Mouse (Mus musculus) liver, embryonic 15.5 days (tissue): ENCODE measurements around the gene Xxylt1. TPM values are rescaled to one million over a fixed set of nuclear protein-coding genes. Genes with fewer than 3 reads are reported as not detected.
"Not testable (repeated sequence)": the region's sequence is repeated elsewhere in the genome, so short reads cannot be mapped to it uniquely, and the experiment has no call there.

Experiments
- ATAC-seq: fragments of 200-750 bp; cut with Nextera tagmentation; 2 replicates; pipeline ENCODE4 v1.8.0; 2017; ENCODE audit warnings: moderate number of reproducible peaks, mild to moderate bottlenecking, moderate library complexity; ENCODE audit not compliant: insufficient read depth
- H3K27ac ChIP-seq: fragments of 300-500 bp; sonication (generic); replicated peaks from 2 replicates; pipeline ENCODE4 v1.5.1; 2015; ENCODE audit warnings: mild to moderate bottlenecking, inconsistent platforms
- H3K27me3 ChIP-seq: fragments of 300-500 bp; sonication (generic); 2 replicates; pipeline ENCODE4 v1.6.1; 2015; ENCODE audit warnings: mild to moderate bottlenecking, inconsistent platforms
- H3K36me3 ChIP-seq: fragments of 300-500 bp; sonication (generic); replicated peaks from 2 replicates; pipeline ENCODE4 v1.6.1; 2015; ENCODE audit warnings: moderate library complexity, mild to moderate bottlenecking, inconsistent platforms
- H3K4me1 ChIP-seq: fragments of 300-500 bp; sonication (generic); replicated peaks from 2 replicates; pipeline ENCODE4 v1.6.1; 2015; ENCODE audit warnings: inconsistent platforms
- H3K4me2 ChIP-seq: fragments of 300-500 bp; sonication (generic); 2 replicates; pipeline ENCODE4 v1.6.1; 2015; ENCODE audit warnings: moderate library complexity, mild to moderate bottlenecking, inconsistent platforms
- H3K4me3 ChIP-seq: fragments of 300-500 bp; sonication (generic); replicated peaks from 2 replicates; pipeline ENCODE4 v1.5.1; 2015; ENCODE audit warnings: mild to moderate bottlenecking, inconsistent platforms
- H3K9ac ChIP-seq: fragments of 300-500 bp; sonication (generic); 2 replicates; pipeline ENCODE4 v1.6.1; 2015; ENCODE audit warnings: moderate library complexity, mild to moderate bottlenecking, inconsistent platforms
- H3K9me3 ChIP-seq: fragments of 300-500 bp; sonication (generic); replicated peaks from 2 replicates; pipeline ENCODE4 v1.6.1; 2016; ENCODE audit warnings: inconsistent platforms
- WGBS: fragments of 180-500 bp; shearing (Covaris S2); methylation state at CpG from one replicate; pipeline ENCODE4 v1.1.7; 2015; ENCODE audit warnings: mixed read lengths; ENCODE audit not compliant: insufficient replicate concordance; 5-methylcytosine and 5-hydroxymethylcytosine counted together
- polyA plus RNA-seq: library from polyadenylated mRNA; unstranded; fragments of >200 nt; fragmentation: Nextera tagmentation; extraction: Ambion mirVana; gene quantifications from 2 replicates; pipeline ENCODE4 v1.2.1, GENCODE M21; 2015

The Xxylt1 gene
- polyA plus RNA-seq, 1 experiment from 2014 or later: 1.8 TPM

GRCm38 (mm10) chr16:31005693-31006092 lies 75.5 kb downstream of the Xxylt1 start:
- H3K4me1 ChIP-seq: peaks cover 21% of the 10 kb centered on the region
- H3K27ac ChIP-seq: no peak overlapping the region
- H3K9me3 ChIP-seq: no peaks in the 10 kb centered on the region
- H3K4me2 ChIP-seq: no peak overlapping the region
- H3K4me3 ChIP-seq: no peak overlapping the region
- H3K27me3 ChIP-seq: no peaks in the 10 kb centered on the region
- no peaks in the 10 kb centered on the region for H3K36me3 ChIP-seq
- ATAC-seq: 0 out of 2 replicates have a peak, but pooled peaks have one; percentile 15
- no peak overlapping the region for H3K9ac ChIP-seq
- 43% methylated on average over 7 of the region's 7 CpGs for WGBS

DNA sequence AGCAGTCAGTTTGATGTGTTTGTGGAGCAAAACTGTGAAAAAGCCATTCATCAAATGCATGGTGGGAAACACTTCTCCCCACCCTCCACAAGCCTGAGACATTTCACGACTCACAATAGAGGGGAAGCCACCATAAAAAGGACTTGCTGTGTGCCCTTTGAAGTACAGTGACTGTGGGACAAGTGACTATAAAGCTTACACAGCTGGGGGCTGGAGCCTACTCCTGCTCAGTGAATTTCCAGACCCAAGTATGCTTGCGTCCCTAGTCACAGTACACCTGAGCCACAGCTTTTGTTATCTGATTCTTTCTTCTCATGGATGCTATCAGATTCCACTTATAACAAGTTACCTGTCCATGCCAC lies 76.9 kb downstream of the Xxylt1 start:
- WGBS: 53% methylated on average over 2 of the region's 2 CpGs
- no peaks in the 10 kb centered on the region for H3K36me3 ChIP-seq
- H3K9me3 ChIP-seq: no peaks in the 10 kb centered on the region
- no peak overlapping the region for H3K27ac ChIP-seq
- H3K9ac ChIP-seq: no peak overlapping the region
- no peak overlapping the region for H3K4me3 ChIP-seq
- no peak for ATAC-seq
- no peak overlapping the region for H3K4me2 ChIP-seq
- H3K27me3 ChIP-seq: no peaks in the 10 kb centered on the region
- H3K4me1 ChIP-seq: peaks cover 21% of the 10 kb centered on the region

DNA sequence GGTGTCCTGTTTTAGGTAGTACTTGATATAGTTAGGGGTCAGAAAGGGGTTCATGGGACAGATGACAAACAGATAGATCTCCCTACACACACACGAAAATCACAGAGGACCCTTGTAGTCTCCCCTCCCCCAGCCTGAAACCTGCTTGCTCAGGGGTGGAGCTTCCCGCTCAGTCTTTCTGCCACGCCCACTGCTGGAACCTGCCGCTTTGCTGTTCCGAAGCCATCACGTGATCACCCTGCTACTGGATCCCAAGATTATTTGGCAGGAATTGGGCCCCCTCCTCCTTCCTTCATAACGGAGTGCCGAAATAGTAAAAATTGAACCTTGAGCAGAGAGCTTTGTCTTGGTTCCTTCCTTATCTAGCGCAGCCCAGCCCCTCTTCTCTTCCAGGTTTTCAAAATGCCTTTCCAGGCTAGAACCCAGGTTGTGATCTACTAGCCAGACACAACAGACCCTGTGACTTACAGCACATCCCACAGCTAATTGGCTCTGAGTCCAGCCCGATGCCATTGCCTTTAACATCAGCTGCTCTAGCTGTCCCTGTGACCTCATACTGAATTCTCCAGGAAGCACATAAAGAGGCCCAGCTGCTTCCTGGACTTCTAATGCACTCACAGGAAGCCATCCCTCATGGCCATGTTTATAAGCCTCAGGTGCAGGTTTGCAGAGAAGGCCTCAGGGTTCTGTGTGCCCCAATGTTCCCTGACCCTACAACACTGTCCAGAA lies 77.5 kb downstream of the Xxylt1 start:
- not testable (repeated sequence) for ATAC-seq, H3K36me3 ChIP-seq, H3K4me3 ChIP-seq, H3K9me3 ChIP-seq, H3K9ac ChIP-seq, H3K27ac ChIP-seq, H3K27me3 ChIP-seq
- 6% methylated on average over 10 of the region's 10 CpGs for WGBS
- H3K4me2 ChIP-seq: peak overlapping the region; percentile 41
- H3K4me1 ChIP-seq: peaks cover 21% of the 10 kb centered on the region

GRCm38 (mm10) chr16:31002926-31003325 lies 78.3 kb downstream of the Xxylt1 start:
- no peak overlapping the region for H3K4me3 ChIP-seq
- no peaks in the 10 kb centered on the region for H3K36me3 ChIP-seq
- H3K4me1 ChIP-seq: peaks cover 21% of the 10 kb centered on the region
- H3K27ac ChIP-seq: no peak overlapping the region
- H3K9me3 ChIP-seq: no peaks in the 10 kb centered on the region
- H3K4me2 ChIP-seq: no peak overlapping the region
- 47% methylated on average over 6 of the region's 6 CpGs for WGBS
- no peaks in the 10 kb centered on the region for H3K27me3 ChIP-seq
- no peak for ATAC-seq
- no peak overlapping the region for H3K9ac ChIP-seq

GRCm38 (mm10) chr16:31002117-31002516 lies 79.1 kb downstream of the Xxylt1 start:
- 68% methylated on average over 6 of the region's 6 CpGs for WGBS
- Histone ChIP-seq H3K27me3 (no peaks in the 10 kb centered on the region), H3K4me2 (no peak overlapping the region), H3K9me3 (no peaks in the 10 kb centered on the region), H3K4me3 (no peak overlapping the region), H3K36me3 (no peaks in the 10 kb centered on the region), H3K27ac (no peak overlapping the region), H3K4me1 (peaks cover 21% of the 10 kb centered on the region), H3K9ac (no peak overlapping the region)
- ATAC-seq: no peak

GRCm38 (mm10) chr16:30998711-30999110 lies 82.5 kb downstream of the Xxylt1 start:
- no peak for ATAC-seq
- Histone ChIP-seq H3K27me3 (no peaks in the 10 kb centered on the region), H3K4me1 (peaks cover 15% of the 10 kb centered on the region), H3K4me2 (no peak overlapping the region), H3K27ac (no peak overlapping the region), H3K9ac (no peak overlapping the region), H3K9me3 (no peaks in the 10 kb centered on the region), H3K36me3 (no peaks in the 10 kb centered on the region), H3K4me3 (no peak overlapping the region)
- 71% methylated on average over 2 of the region's 2 CpGs for WGBS

DNA sequence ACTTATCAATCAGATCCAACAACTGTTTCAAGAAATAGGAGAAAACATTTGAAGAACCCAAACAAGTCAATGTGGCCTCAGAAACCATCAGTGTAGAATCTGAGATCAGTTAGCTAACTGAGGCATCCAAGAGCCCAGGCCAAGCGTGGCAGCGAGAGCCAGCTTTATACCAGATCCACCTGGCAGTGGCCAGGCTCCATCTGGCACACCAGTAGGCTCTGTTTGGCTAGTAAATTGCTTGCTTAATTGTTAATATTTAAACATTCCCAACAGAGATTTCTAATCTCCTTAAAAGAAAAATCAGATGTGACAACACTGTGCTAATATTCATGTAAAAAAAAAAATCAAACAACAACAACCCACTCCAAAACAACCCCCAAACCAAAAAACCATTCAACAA lies 83.2 kb downstream of the Xxylt1 start:
- no peak overlapping the region for H3K27ac ChIP-seq
- H3K9ac ChIP-seq: no peak overlapping the region
- no peaks in the 10 kb centered on the region for H3K36me3 ChIP-seq
- no peak overlapping the region for H3K4me2 ChIP-seq
- ATAC-seq: no peak
- peaks cover 11% of the 10 kb centered on the region; the same call in 1 of the 2 replicates for H3K4me1 ChIP-seq
- no peaks in the 10 kb centered on the region for H3K9me3 ChIP-seq
- no peak overlapping the region for H3K4me3 ChIP-seq
- no peaks in the 10 kb centered on the region for H3K27me3 ChIP-seq
- 72% methylated on average over 2 of the region's 2 CpGs for WGBS

- Histone ChIP-seq H3K9ac (no peak overlapping the region), H3K4me1 (peaks cover 6% of the 10 kb centered on the region; the same call in 1 of the 2 replicates), H3K27me3 (no peaks in the 10 kb centered on the region), H3K4me3 (no peak overlapping the region), H3K27ac (no peak overlapping the region), H3K9me3 (no peaks in the 10 kb centered on the region), H3K36me3 (no peaks in the 10 kb centered on the region), H3K4me2 (no peak overlapping the region)
- WGBS: 34% methylated on average over 5 of the region's 5 CpGs
- no peak for ATAC-seq
Measured at GRCm38 (mm10) chr16:30995446-30995845, 85.8 kb downstream of the Xxylt1 start.

- H3K4me1 ChIP-seq: peaks cover 6% of the 10 kb centered on the region; the same call in 1 of the 2 replicates
- H3K36me3 ChIP-seq: no peaks in the 10 kb centered on the region
- H3K27ac ChIP-seq: no peak overlapping the region; the same call in 1 of the 2 replicates
- no peaks in the 10 kb centered on the region for H3K9me3 ChIP-seq
- no peak for ATAC-seq
- H3K9ac ChIP-seq: no peak overlapping the region
- H3K4me3 ChIP-seq: no peak overlapping the region
- WGBS: 55% methylated on average over 2 of the region's 2 CpGs
- H3K27me3 ChIP-seq: no peaks in the 10 kb centered on the region
- no peak overlapping the region for H3K4me2 ChIP-seq
Measured at GRCm38 (mm10) chr16:30994881-30995280, 86.4 kb downstream of the Xxylt1 start.

- H3K36me3 ChIP-seq: no peaks in the 10 kb centered on the region
- no peaks in the 10 kb centered on the region for H3K27me3 ChIP-seq
- WGBS: 28% methylated on average over 7 of the region's 7 CpGs
- H3K9ac ChIP-seq: no peak overlapping the region
- H3K27ac ChIP-seq: no peak overlapping the region
- H3K4me2 ChIP-seq: no peak overlapping the region
- H3K4me3 ChIP-seq: no peak overlapping the region
- no peak for ATAC-seq
- peaks cover 6% of the 10 kb centered on the region; the same call in 1 of the 2 replicates for H3K4me1 ChIP-seq
- H3K9me3 ChIP-seq: no peaks in the 10 kb centered on the region
Measured at GRCm38 (mm10) chr16:30994296-30994695, 86.9 kb downstream of the Xxylt1 start.

- Histone ChIP-seq H3K4me1 (peaks cover 6% of the 10 kb centered on the region; the same call in 1 of the 2 replicates), H3K27me3 (no peaks in the 10 kb centered on the region), H3K9me3 (no peaks in the 10 kb centered on the region), H3K9ac (no peak overlapping the region), H3K27ac (no peak overlapping the region), H3K36me3 (no peaks in the 10 kb centered on the region), H3K4me3 (no peak overlapping the region), H3K4me2 (no peak overlapping the region)
- WGBS: 46% methylated on average over 5 of the region's 5 CpGs
- ATAC-seq: no peak
Measured at GRCm38 (mm10) chr16:30992568-30992967, 88.7 kb downstream of the Xxylt1 start.

DNA sequence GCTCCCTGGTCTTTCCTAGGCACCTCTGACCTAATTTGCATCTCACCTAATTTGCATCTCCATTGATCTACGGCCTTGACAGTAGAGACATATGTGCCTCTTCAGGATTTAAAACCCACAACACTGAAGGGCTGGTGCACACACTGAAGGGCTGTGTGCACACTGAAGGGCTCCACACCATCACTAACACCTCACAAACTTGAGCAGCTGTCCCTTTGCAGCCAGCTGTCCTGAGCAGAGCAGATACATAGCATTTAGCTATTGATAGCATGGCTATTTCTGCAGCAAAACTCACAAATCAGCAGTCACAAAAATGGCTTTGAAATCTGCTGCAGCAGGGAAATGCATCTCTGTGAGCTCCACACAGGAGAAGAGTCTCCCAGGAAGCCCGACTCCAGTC lies 90.6 kb downstream of the Xxylt1 start:
- Histone ChIP-seq H3K36me3 (no peaks in the 10 kb centered on the region), H3K27ac (no peak overlapping the region), H3K27me3 (no peaks in the 10 kb centered on the region), H3K4me3 (no peak overlapping the region), H3K4me2 (no peak overlapping the region), H3K4me1 (0 out of 2 replicates have a peak, but pooled peaks cover 3% of the 10 kb centered on the region), H3K9ac (no peak overlapping the region), H3K9me3 (no peaks in the 10 kb centered on the region)
- 47% methylated on average over 2 of the region's 2 CpGs for WGBS
- no peak for ATAC-seq
